Mouse (Mus musculus): Measurements from ENCODE around the gene Cerkl.

DNA sequence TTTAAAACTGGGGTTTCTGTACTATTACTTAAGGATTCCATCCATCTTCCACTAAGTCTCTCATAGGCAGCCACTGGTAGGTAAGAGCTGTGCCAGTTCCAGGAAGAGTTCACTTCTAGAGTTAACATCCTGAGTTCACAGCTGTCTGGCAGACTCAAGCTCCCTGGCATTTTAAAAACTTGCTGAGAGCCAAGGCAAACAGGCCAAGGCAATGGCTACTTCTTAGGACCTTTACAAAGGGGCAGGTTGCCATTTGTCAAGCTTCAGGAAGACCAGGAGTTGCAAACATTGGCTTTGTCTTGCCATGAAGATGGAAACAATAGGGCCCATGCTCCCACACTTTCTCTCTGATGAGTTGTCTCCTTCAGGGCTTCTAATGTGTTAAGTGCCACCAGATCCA is 26.5 kb downstream of the Cerkl start:
- TF ChIP-seq CTCF (IDR thresholded peaks at IDR 0.05; ENCODE audit: low read depth) (no peak), EP300 (IDR thresholded peaks at IDR 0.05; ENCODE audit: low read depth) (no peak)

Data from liver, embryonic 14.5 days (tissue).